Mouse (Mus musculus): Measurements from ENCODE around the gene Gm5089.

GRCm38 (mm10) chr14:122484458-122484843 lies 33.5 kb upstream of the Gm5089 start:
- no peak for TF ChIP-seq CTCF (IDR thresholded peaks at IDR 0.05; ENCODE audit: low read depth)
- no peak for TF ChIP-seq EP300 (IDR thresholded peaks at IDR 0.05; ENCODE audit: low read depth)
